Mouse (Mus musculus) forebrain, embryonic 16.5 days (tissue): ENCODE data around the gene Mprip. TPM values are rescaled to one million over a fixed set of nuclear protein-coding genes. Genes with fewer than 3 reads are reported as not detected.
"Not testable (repeated sequence)": the region's sequence is repeated elsewhere in the genome, so short reads cannot be mapped to it uniquely, and the experiment has no call there.

Source experiments
- ATAC-seq: fragments of 200-750 bp; cut with Nextera tagmentation; 2 replicates; pipeline ENCODE4 v1.8.0; 2017; ENCODE audit warnings: mild to moderate bottlenecking, moderate library complexity
- H3K27ac ChIP-seq: fragments of 300-500 bp; sonication (generic); 2 replicates; pipeline ENCODE4 v1.5.1; 2014; ENCODE audit warnings: low read length, control low read depth
- H3K27me3 ChIP-seq: fragments of 300-500 bp; sonication (generic); replicated peaks from 2 replicates; pipeline ENCODE4 v1.6.1; 2014; ENCODE audit warnings: low read length; ENCODE audit not compliant: control insufficient read depth, insufficient read depth
- H3K36me3 ChIP-seq: fragments of 300-500 bp; sonication (generic); 2 replicates; pipeline ENCODE4 v1.6.1; 2014; ENCODE audit not compliant: control insufficient read depth, insufficient read depth
- H3K4me1 ChIP-seq: fragments of 300-500 bp; sonication (generic); replicated peaks from 2 replicates; pipeline ENCODE4 v1.6.1; 2014; ENCODE audit warnings: low read length; ENCODE audit not compliant: control insufficient read depth, insufficient read depth
- H3K4me2 ChIP-seq: fragments of 300-500 bp; sonication (generic); 2 replicates; pipeline ENCODE4 v1.6.1; 2014; ENCODE audit warnings: mild to moderate bottlenecking, low read length, control low read depth
- H3K4me3 ChIP-seq: fragments of 300-500 bp; sonication (generic); replicated peaks from 2 replicates; pipeline ENCODE4 v1.5.1; 2014; ENCODE audit warnings: mild to moderate bottlenecking, low read length, control low read depth
- H3K9ac ChIP-seq: fragments of 300-500 bp; sonication (generic); replicated peaks from 2 replicates; pipeline ENCODE4 v1.6.1; 2014; ENCODE audit warnings: low read depth, low read length, control low read depth
- H3K9me3 ChIP-seq: fragments of 300-500 bp; sonication (generic); 2 replicates; pipeline ENCODE4 v1.6.1; 2016; ENCODE audit warnings: low read length; ENCODE audit not compliant: control insufficient read depth
- WGBS: fragments of 180-500 bp; shearing (Covaris S2); extraction: QIAGEN DNeasy Blood & Tissue Kit; methylation state at CpG from one replicate; pipeline ENCODE4 v1.1.7; 2014; 5-methylcytosine and 5-hydroxymethylcytosine counted together
- polyA plus RNA-seq: library from polyadenylated mRNA; unstranded; fragments of >200 nt; fragmentation: Nextera tagmentation; extraction: Ambion mirVana; gene quantifications from 2 replicates; pipeline ENCODE4 v1.2.1, GENCODE M21; 2015

The Mprip gene
- 51.7 and 51.9 TPM in 2 replicates for polyA plus RNA-seq

DNA sequence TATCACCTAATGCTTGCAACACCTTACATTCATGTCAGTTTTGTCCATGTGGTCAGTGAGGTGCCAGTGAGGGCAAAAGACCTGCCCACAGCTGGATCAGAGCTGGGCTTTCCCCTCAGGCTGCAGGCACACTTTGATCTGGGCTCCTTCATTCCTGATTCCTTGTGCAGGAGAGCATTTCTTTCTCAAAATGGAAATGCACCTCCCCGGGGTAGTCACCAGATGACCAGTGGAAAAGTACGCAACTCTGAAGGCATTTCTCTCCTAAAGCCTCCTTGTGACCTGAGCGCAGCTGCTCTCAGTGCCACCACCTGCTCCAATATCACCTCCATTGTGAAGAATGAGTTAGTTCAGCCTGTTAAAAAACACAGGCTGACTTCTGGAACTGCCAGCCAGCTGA, at the start of gene Mprip:
TSS of gene Mprip (plus strand) at position 301 of the 400 bp plus-strand sequence.
- 53% methylated on average over 3 of the region's 3 CpGs for WGBS
- Histone ChIP-seq H3K9ac (peak within 1 kb of the TSS; percentile 84), H3K4me1 (peaks cover 30% of the 10 kb centered on the region), H3K4me3 (peak within 1 kb of the TSS; percentile 58), H3K27ac (peak within 1 kb of the TSS; percentile 65; the same call in 1 of the 2 replicates), H3K4me2 (peak within 1 kb of the TSS; percentile 72), H3K36me3 (no peaks in the 10 kb centered on the region), H3K9me3 (no peaks in the 10 kb centered on the region), H3K27me3 (no peaks in the 10 kb centered on the region)
- ATAC-seq: no peak

DNA sequence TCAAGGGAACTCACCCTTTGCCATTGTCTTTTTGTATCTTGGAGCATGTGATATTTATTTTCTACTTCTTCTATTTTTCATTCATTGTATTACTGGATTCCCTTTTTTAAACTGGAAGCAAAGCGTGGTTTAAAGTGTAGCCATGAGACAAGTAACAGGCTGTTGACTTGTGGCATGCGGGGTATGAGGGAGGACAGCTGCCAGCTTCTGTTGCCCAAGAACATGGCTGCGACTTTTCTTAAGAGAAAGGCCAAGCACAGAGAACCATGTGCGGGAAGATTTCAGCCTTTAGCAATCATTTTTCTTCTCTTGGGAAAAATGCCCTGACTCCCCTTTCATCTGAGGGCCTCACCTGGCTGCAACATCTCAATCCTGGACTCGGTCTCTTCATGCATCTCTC, 49.5 kb upstream of the Mprip start:
- Histone ChIP-seq H3K4me3 (no peak overlapping the region), H3K4me1 (no peaks in the 10 kb centered on the region), H3K36me3 (no peaks in the 10 kb centered on the region), H3K27ac (no peak overlapping the region), H3K27me3 (no peaks in the 10 kb centered on the region), H3K9ac (no peak overlapping the region), H3K4me2 (no peak overlapping the region), H3K9me3 (no peaks in the 10 kb centered on the region)
- WGBS: 92% methylated on average over 5 of the region's 5 CpGs
- no peak for ATAC-seq

DNA sequence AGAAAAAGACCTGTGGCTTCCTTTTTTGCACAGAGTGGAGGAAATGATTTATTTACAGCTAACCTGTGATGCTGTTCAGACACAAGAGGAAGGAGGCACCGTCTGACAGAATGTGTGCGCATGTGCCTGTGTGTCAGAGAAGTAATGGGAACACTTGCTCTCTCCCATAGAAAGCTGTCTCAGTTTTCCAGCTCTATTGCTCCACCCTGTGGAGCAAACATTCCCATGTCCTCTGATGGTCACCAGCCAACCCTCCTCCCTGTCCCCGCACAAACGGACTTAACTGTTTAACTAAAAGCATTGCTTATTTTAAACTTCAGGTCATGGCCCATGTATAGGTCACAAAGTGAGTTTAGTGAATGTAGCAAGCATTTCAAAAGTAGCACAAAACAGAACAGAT, 47.0 kb upstream of the Mprip start:
- no peak overlapping the region for H3K4me3 ChIP-seq
- no peaks in the 10 kb centered on the region for H3K4me1 ChIP-seq
- no peaks in the 10 kb centered on the region for H3K9me3 ChIP-seq
- no peak overlapping the region for H3K9ac ChIP-seq
- no peaks in the 10 kb centered on the region for H3K27me3 ChIP-seq
- H3K36me3 ChIP-seq: no peaks in the 10 kb centered on the region
- ATAC-seq: no peak
- 51% methylated on average over 4 of the region's 4 CpGs for WGBS
- H3K27ac ChIP-seq: no peak overlapping the region
- H3K4me2 ChIP-seq: no peak overlapping the region

DNA sequence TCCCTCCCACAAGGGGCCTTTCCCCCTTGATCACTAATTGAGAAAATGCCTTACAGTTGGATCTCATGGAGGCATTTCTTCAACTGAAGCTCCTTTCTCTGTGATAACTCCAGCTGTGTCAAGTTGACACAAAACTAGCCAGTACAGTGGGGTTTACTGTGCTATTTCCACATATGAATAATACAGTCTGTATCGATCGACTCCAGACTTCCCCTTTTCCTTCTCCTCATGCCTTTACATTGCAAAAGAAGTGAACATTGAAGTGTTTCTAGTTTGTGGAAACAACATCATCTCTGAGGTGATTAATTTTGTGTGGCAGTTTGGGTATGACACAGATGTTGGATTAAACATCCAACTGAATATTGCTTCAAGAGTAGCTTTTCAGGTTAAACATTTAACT, 44.1 kb upstream of the Mprip start:
- WGBS: 95% methylated on average over 2 of the region's 2 CpGs
- not testable (repeated sequence) for H3K4me3 ChIP-seq, H3K27ac ChIP-seq, ATAC-seq, H3K27me3 ChIP-seq, H3K9ac ChIP-seq, H3K36me3 ChIP-seq, H3K4me1 ChIP-seq, H3K9me3 ChIP-seq, H3K4me2 ChIP-seq

DNA sequence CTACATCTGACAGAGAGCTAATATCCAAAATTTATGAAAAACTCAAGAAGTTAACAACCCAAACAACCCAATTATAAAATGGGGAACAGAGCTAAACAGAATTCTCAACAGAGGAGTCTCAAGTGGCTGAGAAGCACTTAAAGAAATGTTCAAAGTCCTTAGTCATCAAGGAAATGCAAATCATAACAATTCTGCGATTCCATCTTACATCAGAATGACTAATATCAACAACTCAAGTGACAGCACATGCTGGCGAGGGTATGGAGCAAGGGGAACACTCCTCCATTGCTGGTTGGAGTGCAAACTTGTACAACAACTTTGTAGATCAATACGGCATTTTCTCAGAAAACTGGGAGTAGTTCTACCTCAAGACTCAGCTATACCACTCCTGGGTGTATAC, 38.9 kb upstream of the Mprip start:
- no peak for ATAC-seq
- Histone ChIP-seq H3K36me3 (no peaks in the 10 kb centered on the region), H3K27me3 (no peaks in the 10 kb centered on the region), H3K27ac (no peak overlapping the region), H3K9me3 (no peaks in the 10 kb centered on the region), H3K4me3 (no peak overlapping the region), H3K4me2 (no peak overlapping the region), H3K9ac (no peak overlapping the region), H3K4me1 (no peaks in the 10 kb centered on the region)
- WGBS: 77% methylated on average over 3 of the region's 3 CpGs

DNA sequence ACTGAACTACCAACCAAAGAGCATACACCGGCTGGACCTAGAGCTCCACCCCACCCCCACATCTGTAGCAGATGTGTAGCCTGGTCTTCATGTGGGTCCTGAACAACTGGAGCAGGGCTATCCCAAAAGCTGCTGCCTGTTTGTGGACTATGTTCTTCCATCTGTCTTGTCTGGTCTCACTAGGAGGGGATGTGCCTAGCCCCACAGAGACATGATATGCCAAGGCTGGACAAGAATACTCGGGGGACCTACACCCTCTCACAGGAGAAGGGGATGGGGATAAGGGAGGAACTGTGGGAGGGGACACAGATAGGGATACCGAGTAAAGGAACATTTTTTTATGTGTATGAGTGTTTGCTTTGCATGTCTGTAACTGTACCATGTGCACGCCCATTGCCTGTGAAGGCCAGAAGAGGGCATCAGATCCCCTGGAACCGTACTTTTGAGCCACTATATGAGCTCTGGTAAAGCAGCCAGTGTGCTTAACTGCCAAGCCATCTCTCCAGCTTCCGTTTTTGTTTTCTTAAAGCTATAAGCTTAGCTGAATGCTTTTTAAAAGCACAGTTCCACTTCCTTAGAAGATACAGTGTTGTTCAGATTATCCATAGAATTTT, 37.0 kb upstream of the Mprip start:
- H3K9ac ChIP-seq: no peak overlapping the region
- H3K9me3 ChIP-seq: no peaks in the 10 kb centered on the region
- no peaks in the 10 kb centered on the region for H3K36me3 ChIP-seq
- 33% methylated on average over 6 of the region's 6 CpGs for WGBS
- H3K4me2 ChIP-seq: no peak overlapping the region
- no peaks in the 10 kb centered on the region for H3K4me1 ChIP-seq
- H3K27ac ChIP-seq: no peak overlapping the region
- H3K4me3 ChIP-seq: no peak overlapping the region
- H3K27me3 ChIP-seq: no peaks in the 10 kb centered on the region
- peak; percentile 87 for ATAC-seq

DNA sequence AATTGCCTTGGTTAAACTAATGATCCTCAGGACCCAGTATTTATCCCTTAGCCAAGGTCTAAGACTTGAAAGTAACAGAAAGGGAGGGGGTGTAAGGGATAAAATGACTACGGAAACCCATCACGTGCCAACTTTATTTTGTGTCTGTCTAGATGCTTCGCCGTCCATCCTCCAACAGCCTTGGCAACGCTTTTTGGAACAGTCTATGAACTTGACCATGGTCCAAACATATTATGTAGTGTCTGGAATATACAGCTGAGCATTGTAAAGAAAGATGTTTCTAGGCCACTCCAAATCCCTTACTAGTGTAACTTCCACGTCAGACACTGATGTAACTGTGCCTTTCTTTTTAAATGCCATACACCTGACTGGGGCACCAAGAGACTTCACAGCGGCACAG, 34.9 kb upstream of the Mprip start:
- no peaks in the 10 kb centered on the region for H3K4me1 ChIP-seq
- H3K4me2 ChIP-seq: no peak overlapping the region
- no peak overlapping the region for H3K9ac ChIP-seq
- H3K36me3 ChIP-seq: no peaks in the 10 kb centered on the region
- no peaks in the 10 kb centered on the region for H3K9me3 ChIP-seq
- no peaks in the 10 kb centered on the region for H3K27me3 ChIP-seq
- ATAC-seq: no peak
- H3K4me3 ChIP-seq: no peak overlapping the region
- WGBS: 67% methylated on average over 7 of the region's 7 CpGs
- no peak overlapping the region for H3K27ac ChIP-seq

DNA sequence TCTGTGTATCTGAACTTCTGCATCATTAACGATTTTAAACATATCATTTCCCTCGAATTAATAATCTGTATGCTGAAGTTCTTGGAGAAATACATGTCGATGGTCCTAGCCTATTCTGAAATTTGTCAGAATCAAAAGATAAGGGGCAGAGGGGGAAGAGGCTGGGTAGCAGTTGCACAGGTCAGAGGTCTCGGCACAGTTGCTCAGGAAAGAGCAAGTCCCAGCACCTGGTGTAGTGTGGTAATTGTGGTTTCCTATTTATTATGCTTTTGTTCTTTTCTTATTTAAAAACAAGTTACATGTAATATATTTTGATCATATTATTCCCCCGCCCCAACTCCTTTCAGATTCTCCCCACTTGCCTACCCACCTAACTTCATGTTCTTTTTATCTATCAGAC, 32.9 kb upstream of the Mprip start:
- Histone ChIP-seq H3K4me3 (no peak overlapping the region), H3K27me3 (no peaks in the 10 kb centered on the region), H3K27ac (no peak overlapping the region), H3K4me2 (no peak overlapping the region), H3K9me3 (no peaks in the 10 kb centered on the region), H3K9ac (no peak overlapping the region), H3K4me1 (no peaks in the 10 kb centered on the region), H3K36me3 (no peaks in the 10 kb centered on the region)
- no peak for ATAC-seq
- 91% methylated on average over 5 of the region's 5 CpGs for WGBS

DNA sequence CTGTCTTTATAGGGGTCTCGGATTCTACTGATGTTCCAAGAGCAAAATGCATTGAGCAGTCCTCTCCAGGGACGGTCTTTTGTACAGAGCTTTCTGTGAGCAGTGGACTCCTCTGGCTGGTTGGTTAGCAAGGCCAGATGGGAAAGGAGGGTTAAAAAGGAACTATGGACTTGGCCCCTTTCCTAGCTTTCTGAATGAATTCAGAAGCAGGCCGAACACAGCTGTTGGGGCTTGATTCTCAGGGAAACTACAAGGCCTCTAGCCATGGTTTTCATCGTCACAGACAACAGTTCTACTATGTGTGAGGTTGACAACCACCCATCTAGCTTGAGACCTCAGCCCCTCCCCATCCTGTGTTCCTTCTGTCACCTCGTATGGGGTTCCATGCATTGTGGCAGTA, 31.2 kb upstream of the Mprip start:
- no peak overlapping the region for H3K27ac ChIP-seq
- H3K4me2 ChIP-seq: no peak overlapping the region
- no peaks in the 10 kb centered on the region for H3K27me3 ChIP-seq
- H3K4me3 ChIP-seq: no peak overlapping the region
- ATAC-seq: no peak
- WGBS: 58% methylated on average over 5 of the region's 5 CpGs
- no peaks in the 10 kb centered on the region for H3K4me1 ChIP-seq
- H3K9ac ChIP-seq: no peak overlapping the region
- H3K36me3 ChIP-seq: no peaks in the 10 kb centered on the region
- H3K9me3 ChIP-seq: no peaks in the 10 kb centered on the region

DNA sequence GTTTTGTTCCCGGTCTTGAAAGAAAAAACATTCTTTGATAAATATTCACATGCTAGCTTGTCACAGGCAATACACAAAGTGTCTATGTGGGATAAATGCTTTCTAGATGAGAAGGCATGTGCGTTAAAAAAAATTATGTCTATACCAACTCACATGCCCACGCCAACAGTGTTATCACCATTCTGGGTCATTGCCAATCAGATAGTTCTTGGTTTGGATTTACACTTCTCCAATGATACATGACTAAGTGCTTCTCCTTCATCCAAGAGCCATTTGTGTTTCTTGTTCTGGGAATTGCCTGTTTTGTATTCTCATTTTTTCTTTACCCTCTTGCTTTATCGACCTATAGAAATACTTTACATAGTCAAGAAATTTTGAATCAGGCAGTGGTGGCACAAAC, 29.1 kb upstream of the Mprip start:
- H3K9ac ChIP-seq: no peak overlapping the region
- ATAC-seq: no peak
- 82% methylated on average over 4 of the region's 4 CpGs for WGBS

More for the DNA sequence above, 29.1 kb upstream of the Mprip start:
- Histone ChIP-seq H3K4me1 (no peaks in the 10 kb centered on the region), H3K4me2 (no peak overlapping the region), H3K4me3 (no peak overlapping the region), H3K9me3 (no peaks in the 10 kb centered on the region), H3K36me3 (no peaks in the 10 kb centered on the region), H3K27me3 (no peaks in the 10 kb centered on the region), H3K27ac (no peak overlapping the region)
